Mouse (Mus musculus): ENCODE results near the gene Mbtd1.

Mbtd1 gene

DNA sequence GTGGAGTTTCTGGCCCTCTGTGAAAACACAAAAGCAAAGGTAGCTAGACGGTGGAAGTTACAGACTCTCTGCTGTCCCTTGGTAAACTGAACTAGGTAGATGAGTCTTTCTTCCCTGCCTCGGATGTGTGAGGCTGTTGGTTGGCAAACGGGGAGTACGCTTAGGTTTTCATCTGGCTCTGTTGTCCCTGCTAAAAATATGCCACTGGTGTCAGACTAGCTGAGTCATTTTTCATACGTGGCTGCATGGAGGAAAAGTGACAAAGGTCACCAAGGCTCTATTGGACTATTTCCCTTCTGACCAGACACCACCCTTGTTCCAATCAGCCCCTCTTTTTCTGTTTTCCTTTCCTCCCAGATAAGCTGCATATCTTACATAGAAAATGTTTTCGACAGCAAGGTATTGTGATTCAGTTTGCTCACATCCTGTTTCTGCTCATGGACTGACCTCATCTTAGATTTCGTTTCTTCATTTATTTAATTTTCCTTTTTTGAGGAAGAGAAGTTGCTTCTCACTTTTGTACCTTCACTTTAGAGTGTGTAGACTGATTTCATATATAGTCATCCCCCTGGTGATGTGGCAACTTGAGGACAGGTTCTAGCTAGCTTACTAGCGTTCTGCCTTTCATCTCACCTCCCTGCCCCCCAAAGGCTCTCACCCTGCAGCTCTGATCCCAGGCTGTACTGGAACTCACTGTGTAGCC, 102.1 kb downstream of the Mbtd1 start:
- no peak for DNase-seq (ENCODE audit: low spot score)

DNA sequence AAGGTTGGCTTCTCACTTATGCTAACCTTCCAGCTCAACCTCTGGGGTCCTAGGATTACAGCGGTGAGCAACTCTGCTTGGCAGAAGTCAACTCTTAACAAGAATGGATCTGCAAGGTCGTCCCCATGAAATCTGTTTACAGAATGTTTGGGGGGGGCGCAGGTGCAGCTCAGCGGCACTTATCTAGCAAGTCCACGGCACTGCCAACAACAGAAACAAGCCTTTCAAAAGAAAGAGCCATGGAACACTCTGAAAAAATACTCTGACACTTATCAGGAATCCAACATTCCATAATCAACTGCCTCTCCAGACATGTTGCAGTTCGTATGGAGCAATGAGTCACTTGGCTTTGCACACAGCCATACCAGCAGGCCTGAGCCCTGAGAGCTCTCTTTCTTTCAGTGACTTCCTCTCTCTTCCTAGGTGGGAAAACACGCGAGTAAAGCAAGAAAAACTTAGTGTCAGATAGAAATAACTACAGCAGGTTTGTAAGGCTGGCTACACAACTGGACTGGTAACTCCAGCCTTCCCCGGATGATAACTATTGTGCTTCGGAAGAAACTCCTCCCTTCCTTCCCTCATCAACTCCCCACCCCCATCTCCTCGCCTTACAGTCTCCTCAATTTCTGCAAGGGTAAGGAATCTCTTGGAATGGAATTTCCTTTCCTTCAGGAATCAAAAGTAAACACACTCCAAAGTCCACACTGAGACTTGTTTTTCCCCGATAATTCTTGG, 102.8 kb downstream of the Mbtd1 start:
- DNase-seq (ENCODE audit: low spot score) = no peak

DNA sequence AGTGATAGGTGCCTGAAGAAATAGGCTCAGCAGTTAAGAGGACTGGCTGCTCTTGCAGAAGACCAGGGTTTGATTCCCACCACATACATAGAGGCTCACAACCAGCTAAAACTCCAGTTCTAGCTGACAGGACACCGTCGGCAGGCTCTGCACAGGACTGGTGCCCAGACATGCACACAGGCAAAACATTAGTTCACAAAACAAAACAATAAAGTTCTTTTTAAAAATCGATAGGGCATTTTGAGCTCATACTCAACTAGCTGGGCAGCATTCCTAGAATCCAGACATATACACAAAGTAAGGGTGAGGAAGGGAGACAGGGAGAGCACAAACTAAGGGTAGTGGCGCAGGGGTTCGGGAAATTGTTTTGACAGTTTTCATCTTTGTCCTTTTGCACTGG, 108.9 kb downstream of the Mbtd1 start:
- DNase-seq (ENCODE audit: low spot score) = no peak

DNA sequence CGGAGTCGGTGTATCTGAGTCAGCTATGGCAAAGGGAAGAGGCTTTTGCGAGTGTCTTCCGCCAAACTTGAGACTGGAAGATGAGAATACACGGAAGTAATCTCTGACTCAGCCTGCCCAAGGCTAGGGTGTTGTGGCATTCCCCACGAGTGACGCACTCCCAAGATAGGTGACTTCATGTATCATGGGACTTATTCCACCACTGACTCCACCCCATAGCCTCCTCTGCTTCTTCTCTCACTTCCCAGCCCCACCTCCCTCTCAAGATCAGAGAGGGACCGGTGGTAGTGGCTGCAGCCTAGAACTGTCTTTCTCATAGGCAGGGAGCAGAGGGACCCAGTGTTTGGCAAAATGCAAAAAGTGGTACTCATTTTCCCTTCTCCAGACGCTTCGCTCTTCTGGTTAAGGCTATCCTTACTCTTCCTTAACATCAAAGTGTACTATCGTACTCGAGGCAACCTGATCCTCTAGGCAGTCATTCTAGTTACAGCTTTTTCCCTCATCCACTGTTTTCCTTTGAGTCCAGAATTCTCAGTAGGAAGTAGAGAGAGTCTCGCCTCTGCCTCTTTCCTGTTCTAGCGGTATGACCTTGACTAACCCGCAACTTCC, 109.6 kb downstream of the Mbtd1 start:
- DNase-seq (ENCODE audit: low spot score) = peak; percentile 45

DNA sequence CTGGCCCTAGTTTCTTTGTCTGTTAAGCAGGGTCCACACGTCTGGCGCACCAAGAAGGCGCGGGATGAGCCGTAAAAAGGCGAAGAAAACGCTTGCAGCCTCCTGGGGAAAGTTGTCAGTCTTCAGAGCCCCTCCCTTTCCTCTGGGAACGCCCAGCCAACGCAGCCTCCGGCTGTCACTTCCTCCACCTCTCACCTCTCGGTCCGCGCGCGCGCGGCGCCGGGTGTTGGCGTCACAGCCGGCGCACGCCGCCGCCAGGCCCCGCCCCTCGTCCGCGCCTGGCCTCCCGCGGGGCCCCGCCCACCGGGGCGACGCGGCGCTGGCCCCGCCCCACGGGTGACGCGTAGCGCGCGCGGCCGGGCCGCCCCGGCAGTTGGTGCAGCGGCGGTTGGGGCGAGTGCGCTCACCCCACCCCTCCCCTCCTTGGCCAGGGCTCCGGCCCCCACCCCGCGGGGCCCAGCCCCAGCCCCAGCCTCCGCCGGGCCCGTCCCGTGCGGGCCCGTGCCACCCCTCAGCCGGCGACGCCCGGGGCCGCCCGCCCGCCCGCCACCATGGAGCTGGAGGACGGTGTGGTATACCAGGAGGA, 110.2 kb downstream of the Mbtd1 start, which contains the start of gene Spag9:
Gene Spag9, plus strand, starts transcription at position 372 of the 586 bp plus-strand sequence.
- DNase-seq (ENCODE audit: low spot score) = peak; percentile 84

Measured in ovary, postnatal 10 days (tissue).